Mouse (Mus musculus): ENCODE measurements around the gene Edem3. TPM values are rescaled to one million over a fixed set of nuclear protein-coding genes. Genes with fewer than 3 reads are reported as not detected.

Edem3 gene
- total RNA-seq (2023), result 10 to 100 TPM; 13.8 to 16.3 TPM

DNA sequence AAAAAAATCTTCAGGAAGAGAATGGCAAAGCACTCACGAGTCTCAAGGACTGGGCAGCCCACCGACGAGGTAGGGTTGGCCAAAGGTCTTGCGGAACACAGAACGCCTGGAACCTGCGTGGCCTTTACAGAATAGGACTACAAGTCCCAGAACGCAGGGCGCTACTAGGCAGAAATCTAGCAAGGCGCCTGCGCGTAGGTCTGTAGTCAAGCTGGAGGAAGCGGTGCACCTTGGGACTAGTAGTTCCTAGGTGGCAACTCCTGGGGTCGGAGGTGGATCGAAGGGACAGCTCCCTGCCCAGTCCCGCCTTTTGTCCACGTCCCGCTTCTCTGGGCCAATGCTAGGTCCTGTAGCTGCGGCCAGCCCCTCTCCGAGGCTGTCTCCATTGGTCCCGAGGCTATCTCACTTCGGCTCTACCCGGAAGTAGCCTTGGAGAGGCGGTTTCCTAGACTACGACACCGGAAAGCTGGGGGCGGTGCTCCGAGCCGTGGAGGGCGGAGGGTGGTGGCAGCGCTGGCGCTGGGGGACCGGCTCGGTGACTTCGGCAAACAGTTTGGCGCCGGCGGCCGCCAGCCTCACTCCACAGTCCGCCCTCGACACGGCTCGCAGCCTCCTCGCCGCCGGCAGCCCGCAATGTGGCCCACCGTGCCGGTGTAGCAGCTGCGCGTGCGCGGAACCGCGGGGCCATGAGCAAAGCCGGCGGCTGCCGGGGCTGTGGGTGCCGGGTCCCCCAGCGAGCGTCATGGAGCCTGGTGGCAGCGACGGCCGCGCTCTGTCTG, at the start of gene Edem3:
Edem3 (plus strand) TSS at position 491 of the 779 bp plus-strand sequence.

Other genes with a start within 250 kb of the Edem3 start
- 100 to 1,000 TPM; 197 to 216 TPM for gene Fam129a, start 184.2 kb upstream of the Edem3 start, total RNA-seq (2023)

All from neutrophil, adult 59 days (primary cell).